Mouse (Mus musculus) lung, postnatal 0 days (tissue): ENCODE measurements around the gene Sctr.

Experiments used
- CTCF ChIP-seq: IDR thresholded peaks from 2 replicates; pipeline ENCODE4 v1.5.1; 2016; ENCODE audit warnings: antibody characterized with exemption, mild to moderate bottlenecking
- EP300 ChIP-seq: IDR thresholded peaks from 2 replicates; pipeline ENCODE4 v1.6.1; 2016; ENCODE audit warnings: antibody characterized with exemption, mild to moderate bottlenecking, control low read depth

DNA sequence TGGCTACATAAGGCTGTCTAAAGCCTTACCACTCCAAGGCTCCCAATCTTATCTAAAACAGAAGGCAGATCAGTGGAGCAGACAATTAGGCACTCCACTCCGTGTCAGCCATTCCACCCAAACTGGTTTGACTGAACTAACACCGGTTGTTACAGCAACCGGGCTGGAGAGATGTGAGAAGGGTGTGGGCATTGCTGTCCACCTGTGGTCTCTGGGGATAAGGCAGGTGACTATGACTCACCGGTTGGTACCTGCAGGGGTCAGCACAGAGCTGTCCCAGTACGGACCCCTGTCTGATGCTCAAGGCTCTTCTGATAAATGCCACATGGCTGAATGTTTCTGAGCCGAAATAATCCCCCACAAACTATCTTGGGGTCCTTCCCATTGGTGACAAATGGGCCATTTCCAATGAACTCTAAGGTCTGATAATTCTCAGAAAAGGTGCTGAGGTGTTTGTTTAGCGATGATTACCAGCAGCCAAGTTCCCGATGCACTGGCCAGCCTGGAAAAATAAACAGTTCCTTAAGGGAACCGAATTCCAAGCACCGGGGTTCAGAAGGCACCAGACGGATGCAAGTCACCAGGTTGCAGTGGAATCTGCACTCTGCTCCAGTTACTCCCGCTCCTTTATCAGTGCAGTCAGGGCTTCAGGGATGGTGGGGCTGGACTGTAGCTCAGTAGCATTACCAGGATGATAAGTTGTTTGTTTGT, 40.7 kb upstream of the Sctr start:
- peak; percentile 43 for TF ChIP-seq CTCF
- TF ChIP-seq EP300, result no peak
